Mouse (Mus musculus) retina, postnatal 1 day (tissue): ENCODE data around the gene Spn.
"Not testable (repeated sequence)": the region's sequence is repeated elsewhere in the genome, so short reads cannot be mapped to it uniquely, and the experiment has no call there.

Experiments
- DNase-seq: peaks from one replicate; pipeline ENCODE4 v3.0.0-alpha.2; 2012

Spn gene

DNA sequence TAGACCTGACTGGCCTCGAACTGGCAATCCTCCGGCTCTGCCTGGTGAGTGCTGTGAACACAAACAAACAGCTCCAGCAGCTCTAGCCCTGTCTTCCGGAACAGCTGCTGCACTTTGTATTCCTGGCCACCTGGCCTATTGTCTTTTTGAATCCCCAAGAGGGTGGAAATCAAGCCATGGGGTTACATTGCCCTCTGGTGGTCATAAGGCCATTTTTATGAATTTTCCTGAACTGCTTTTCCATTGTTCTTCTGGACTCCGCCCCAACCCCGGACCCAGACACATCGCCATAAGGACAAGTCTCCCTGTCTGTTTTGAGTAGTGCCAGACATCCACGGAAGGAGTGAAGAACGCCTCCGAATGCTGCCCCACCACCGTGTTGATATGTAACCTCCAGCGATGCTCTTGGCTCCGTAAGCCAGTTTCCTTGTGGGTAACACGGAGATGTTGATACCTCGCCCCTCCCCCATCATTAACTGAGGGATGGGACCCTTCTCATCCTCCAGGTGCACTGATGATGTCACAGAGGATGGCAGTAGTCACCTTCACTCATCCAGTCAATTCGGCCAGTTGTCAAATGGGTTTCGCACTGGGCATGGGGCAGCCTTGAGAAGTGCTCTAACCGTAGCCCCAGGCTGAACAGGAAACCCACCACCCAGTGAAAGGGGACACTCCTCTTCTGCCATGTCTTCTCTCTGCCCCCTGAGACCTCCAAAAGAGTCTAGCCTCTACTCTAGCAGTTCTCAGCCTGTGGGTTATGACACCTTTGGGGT, 32.9 kb downstream of the Spn start:
- peak; percentile 97 for DNase-seq

DNA sequence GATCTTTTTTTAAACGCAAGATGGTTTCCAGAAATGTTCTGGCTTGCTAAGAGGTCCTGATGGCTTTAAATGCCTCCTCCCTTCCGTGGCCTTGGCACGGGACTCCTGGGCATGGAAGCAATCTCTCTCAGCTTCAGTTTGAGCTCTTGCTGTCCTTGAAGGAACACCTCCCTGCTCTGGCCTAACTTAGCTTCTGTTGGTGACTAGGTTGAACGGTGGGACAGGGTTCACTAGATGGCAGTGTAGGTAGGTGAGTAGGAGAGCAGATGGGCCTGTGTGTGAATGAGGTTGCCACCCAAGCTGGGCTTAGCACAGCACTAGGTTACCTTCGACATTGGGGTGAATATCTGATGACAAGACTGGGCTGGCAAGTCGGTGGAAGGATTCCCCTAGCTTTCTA, 33.7 kb downstream of the Spn start:
- no peak for DNase-seq

DNA sequence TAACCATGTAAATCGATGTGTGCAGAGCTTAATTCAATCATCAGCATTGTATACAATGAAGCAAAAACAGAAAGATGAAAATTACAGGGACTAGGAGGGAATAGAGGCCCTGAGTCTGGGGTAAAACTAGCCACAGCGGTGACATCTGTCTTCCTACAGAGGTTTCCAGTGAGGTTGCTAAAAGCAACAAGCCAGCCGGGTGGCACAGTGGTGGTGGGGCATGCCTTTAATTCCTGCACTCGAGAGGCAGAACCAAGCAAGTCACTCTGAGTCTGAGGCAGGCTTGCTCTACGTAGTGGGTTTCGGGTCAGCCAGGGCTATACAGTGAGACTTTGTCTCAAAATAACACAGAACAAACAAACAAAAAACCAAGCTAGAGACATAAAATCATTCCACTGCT, 35.5 kb downstream of the Spn start:
- DNase-seq = no peak

DNA sequence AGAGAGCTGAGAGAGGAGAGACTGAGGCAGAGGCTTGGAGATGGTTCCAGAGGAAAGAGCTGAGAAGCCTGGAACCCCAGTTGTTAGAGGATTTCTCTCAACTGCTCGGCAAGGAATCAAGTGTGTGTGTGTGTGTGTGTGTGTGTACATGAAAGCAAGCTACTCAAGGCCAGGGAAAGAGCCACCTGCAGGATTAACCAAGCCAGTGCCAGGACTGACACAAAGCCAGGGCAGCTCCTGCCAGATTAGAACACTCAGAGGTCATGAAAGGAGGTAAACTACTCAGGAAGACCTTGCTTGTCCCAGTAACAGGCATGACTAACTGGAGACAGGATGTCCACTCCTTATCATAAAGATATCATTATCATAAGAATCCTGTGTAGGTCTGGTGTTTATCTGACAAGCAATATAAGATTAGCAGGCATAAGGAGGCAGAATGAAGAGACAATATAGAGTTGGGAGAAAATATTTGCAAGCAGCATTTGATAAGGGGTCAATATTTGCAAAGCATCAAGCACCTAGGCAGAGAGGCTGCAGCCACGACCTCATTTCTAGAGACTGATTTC, 36.1 kb downstream of the Spn start:
- no peak for DNase-seq

DNA sequence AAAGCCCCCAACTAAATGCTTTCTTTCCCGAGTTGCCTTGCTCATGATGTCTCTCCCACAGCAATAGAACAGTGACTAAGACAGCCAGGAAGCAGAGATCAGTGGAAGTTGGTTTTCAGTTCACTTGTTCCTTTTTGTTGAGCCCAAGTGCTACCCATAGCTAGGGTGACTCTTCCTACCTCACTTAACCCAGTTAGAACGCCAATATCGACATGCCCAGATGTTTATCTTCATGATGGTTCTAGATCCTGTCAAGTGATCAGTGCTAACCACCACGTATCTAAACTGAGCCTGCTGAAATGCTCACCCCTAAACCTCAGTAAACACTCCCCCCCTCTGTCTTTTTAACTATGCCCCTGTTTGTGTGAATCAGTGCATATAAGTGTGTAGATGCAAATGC, 38.1 kb downstream of the Spn start:
- no peak for DNase-seq

DNA sequence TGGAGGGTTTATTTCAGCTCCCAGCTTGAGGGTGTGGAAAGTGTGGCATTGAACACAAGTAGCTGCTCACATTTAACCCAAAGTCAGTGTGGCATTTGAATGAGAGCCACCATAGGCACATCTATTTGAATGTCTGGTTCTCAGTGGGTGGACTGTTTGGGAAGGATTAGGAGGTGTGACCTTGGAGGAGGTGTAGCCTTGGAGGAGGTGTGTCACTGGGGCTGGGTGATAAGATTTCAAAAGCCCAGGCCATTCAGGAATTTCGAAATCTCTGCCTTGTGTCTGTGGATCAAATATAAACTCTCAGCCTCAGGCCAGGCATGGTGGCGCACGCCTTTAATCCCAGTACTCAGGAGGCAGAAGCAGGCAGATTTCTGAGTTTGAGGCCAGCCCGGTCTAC, 38.7 kb downstream of the Spn start:
- no peak for DNase-seq

DNA sequence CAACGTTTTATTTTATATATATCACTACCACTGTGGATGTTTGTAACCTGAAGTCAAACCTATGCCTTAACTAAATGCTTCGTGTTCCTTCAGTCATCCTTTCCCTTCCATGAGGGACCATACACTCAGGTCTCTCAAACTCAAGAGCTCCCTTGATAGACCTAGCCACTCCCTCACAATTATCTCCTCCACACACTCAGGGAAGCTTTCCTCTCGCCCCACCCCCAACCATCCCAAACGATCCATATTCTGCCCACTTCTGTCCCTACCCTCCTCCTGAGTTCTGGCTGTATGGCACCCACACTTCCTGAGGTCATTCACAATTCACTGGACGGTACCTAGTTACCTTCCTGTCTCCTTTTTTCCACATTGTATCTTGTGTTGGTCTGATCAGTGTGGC, 39.1 kb downstream of the Spn start:
- no peak for DNase-seq

DNA sequence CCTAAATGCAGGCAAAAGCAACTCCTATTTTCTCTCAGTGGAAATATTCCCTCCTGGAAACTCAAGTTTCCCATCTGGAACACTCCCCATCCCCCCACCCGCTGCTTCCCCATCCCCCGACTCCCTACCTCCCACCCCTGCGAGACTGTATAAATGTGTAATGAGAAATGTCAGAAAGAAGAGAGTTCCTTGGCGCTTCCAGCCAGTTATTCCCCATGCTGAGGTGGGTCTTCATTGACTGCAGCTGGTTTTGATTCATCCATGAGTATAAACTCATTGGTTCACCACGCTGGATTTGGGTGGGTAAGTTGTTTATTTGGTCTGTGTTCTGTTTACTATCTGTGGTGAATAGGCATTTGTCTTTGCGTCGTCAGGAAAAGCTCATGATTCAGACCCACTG, 41.2 kb downstream of the Spn start:
- DNase-seq = no peak

DNA sequence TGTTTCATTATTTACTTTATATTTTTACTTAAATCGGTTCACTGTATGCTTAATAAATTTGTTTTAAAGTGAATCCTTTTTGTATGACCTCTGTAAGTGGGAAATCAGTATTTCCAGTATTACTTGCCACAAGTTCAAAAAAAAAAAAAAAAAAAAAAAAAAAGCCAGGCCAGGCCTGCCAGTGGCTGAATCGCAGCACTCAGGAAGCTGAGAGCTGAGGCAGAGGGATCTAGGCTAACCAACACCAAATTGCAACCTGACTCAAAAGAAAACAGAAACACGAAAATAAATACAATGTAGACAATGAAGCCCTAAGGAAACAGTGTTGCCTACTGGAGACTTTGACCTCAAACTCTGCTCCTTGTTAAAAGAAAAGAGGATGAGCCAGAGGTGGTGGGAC, 43.7 kb downstream of the Spn start:
- DNase-seq = no peak

DNA sequence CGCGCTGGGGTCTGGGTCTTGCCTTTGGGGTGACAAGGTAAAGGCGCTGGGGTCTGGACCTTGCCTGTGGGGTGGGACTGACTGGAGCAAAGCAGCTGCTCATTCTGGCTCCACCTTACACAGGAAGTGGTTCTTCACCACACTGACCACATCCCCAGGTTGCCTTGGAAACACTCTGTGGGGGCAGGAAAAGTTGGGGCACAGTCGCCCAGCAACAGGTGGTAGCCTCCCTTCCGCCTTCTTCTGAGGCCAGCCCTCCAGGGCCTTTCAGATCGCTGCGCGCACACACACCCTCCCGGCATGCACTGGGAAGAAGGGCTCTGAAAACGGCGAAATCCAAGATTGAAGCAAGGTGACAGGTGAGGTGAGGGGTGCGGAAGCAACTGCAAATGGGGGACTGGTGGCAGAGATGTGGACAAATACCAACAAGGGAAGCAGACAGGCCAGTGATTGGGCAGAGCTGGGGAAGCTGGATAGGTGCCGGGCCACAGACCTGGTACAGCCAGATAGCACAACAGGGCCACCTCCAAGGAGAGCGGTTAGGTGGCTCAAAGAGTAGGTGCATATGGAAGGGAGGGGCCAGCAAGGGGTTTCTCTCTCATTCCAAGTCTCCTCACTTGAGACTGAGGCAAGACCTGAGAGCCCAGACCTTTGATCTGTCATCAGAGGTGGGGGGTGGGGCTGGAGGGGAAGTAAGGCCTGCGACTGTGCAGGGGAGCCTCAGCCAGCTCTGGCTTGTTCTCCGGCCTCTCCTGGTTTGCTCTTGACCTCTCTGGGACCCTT, 46.3 kb downstream of the Spn start, which contains the start of gene AI467606:
Gene AI467606, plus strand, starts transcription at position 246 of the 783 bp plus-strand sequence.
- DNase-seq = no peak

DNA sequence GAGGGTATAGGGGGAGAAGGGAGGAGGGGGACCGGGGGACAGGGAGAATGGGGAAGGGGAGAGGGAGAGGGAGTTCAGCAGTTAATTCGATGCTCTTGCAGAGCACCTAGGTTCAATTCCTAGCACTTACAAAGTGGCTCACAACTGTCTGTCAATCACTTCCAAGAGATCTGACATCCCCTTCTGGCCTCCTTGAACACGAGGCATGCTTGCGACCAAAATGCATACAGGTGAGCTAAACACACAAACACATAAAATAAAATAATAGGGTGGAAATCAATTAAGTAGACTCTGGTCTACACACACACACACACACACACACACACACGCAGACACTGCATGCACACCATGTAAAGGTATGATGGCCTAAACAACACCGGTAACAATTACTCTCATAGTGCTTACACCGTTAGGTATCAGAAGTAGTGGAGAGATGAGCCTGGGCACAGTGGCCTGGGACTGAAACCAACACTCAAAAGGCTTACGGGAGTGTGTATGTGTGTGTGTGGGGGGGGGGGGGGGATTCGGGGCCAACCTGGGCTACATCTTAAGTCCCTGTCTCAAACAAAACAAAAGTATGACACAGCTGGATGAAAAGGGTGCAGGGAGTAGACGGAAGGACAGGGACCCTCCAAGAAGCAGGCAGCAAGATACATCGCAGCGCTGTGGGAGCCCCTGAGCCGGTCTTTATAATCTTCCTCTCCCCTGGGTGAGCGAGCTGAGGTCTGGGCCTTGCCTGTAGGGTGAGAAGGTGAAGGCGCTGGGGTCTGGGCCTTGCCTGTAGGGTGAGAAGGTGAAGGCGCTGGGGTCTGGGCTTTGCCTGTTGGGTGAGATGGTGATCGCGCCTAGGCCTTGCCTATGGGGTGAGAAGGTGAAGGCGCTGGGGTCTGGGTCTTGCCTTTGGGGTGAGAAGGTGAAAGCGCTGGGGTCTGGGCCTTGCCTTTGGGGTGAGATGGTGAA, 47.2 kb downstream of the Spn start:
- DNase-seq = no peak

DNA sequence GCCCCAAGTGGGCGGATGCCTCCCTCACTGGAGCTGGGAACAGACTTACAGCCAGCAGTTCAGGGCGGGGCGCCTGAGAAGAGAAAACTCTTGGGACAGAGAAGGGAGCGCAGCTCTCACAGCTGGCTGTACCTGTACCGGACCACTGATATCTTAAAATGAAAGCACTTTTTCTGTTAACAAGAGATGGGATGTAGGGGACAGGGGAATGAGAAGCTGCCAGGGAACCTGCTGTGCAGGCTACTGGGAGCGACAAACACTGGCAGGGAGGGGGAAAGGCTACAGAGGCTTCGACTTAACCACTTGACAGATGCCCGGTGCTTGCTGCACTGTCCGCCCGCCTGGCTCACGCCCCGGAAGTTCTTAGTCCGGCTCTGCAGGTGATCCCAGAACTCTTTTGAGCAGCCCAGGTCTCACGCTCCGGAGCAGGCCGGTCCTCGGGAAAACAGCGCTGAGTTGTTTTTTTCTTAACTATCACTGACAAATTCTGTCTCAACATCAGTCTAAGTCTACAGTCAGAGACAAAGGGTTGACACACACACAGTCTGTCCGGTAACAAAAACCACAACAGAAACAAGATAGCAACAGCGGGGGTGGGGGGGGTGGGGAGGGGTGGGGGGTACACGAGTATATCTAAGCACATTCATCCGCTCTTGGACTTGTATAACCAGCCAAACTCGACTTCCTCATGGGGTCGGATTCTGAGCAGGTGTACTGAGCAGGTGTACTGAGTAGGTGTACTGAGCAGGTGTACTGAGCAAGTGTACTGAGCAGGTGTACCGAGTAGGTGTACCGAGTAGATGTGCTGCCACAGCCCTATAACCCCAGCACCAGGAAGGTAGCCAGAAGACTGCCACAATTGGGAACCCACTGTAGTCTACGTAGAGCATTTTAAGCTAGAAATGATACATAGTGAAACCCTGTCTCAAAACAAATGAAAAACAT, 48.5 kb downstream of the Spn start:
- DNase-seq = peak; percentile 47

DNA sequence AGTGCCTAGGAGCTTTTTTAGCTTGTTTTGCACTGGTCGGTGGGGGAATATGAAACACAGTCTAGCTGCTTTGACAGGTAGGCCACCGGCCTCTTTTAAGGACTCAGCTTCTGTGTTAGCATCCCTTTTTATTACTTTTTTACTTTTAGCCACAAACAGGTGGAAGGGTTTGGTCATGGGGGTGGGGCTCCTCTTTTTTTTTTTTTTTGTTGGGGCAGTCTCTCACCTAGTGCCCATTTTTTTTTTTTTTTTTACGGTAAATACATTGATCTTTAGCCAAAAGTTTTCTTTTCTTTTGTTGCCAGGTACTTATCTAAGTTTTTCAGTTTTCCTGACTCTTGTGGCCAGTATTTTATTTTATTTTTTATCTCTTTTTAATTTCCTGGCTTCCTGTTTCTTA, 49.5 kb downstream of the Spn start:
- no peak for DNase-seq

DNA sequence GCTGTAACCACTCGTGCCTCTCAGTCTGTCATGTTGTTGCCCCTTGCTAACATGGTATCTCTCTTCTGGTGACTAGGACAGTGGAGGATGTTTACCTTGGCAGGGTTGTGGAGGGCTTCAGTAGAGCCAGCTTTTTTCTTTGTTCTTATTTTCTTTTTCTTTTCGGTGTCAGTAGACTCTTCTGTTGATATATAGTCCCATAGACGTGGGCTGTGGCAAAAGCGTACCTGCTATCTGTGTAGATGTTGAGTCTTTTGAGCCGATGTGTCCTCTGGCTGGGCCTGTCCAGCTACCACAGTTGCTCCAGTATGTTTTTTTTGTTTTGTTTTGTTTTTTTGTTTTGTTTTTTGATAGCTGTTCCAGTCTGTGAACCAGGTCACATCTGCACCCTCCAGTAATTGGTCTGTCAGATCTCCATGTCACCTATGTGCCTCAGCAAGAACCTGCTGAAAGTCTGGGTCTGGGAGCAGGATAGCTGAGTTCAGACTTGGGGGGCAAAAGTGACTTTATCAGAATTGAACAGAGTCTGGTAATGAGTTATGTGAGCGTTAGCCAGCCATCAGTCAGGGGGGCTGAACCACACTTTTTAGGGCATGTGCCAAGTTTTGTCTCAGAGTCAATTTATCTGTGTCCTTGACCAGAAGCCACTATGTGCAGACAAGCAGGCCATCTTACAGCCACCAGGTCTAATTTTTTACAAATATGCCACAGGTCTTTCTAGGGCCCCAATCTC, 50.2 kb downstream of the Spn start, which contains the start of gene Zg16:
Gene Zg16, minus strand, starts transcription at position 51 of the 733 bp plus-strand sequence.
- DNase-seq = not testable (repeated sequence)

DNA sequence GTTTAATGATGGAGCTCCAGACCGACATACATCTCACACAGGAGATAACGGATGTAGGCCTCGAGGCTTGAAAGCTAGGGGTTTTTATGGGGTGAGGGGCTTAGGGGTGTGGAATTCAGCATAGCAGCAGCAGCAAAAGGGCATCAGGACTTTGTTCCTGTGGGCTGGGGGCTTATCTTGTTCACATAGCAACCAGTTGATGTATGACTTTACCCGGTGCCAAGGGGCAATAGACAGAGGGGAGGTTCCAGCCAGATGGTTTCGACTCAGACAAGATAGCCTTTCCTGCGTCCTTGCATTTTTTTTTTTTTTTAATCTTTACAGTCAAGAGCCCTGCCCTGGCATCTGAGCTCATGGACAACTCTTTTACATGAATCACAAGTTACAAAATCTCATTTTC, 51.9 kb downstream of the Spn start:
- DNase-seq = not testable (repeated sequence)

DNA sequence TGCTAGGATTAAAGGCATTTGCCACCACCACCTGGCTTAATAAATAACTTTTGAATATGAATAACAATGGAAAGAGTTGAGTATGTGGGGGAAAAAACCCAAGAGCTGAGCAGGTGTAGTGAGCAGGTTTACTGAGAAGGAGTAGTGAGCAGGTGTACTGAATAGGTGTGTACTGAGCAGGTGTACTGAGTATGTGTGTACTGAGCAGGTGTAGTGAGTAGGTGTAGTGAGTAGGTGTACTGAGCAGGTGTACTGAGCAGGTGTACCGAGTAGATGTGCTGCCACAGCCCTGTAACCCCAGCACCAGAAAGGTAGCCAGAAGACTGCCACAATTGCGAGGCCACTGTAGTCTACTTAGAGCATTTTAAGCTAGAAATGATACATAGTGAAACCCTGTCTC, 52.8 kb downstream of the Spn start:
- DNase-seq = no peak

DNA sequence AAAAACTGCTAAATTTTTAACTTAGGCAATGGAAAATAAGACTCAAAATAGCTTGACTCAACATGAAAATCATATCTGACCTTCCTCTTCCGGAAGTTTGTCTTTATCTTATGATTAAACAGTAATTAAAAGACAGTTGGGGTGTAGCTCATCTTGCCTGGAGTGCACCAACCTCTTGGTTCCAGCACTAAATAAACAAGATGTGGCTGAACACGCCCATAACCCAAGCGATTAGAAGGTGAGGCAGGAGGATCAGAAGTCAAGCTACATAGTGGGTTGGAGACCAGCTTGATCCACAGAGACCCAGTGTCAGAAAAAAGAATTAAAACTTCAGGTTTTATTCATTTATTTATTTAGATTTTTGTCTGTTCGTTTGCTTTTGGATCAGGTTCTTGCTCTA, 53.9 kb downstream of the Spn start:
- no peak for DNase-seq

DNA sequence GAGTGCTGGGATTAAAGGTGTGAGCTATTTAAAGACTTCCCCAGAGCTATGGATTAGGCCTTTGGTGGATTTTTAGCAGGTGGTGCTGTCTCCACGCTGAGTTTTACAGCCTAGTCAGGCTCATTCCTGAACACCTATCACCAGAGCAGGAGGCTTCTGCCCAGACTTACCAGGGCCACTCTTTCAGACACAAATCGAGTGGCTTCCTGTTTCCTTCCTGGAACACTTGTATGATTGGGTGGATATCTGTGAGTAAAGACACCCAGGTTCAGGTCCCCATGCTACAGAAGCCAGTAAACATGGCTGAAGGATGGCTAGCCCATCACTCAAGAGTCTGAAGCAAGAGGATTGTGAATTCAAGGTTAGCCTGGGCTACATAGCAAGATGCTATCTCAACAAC, 54.6 kb downstream of the Spn start:
- DNase-seq = no peak

DNA sequence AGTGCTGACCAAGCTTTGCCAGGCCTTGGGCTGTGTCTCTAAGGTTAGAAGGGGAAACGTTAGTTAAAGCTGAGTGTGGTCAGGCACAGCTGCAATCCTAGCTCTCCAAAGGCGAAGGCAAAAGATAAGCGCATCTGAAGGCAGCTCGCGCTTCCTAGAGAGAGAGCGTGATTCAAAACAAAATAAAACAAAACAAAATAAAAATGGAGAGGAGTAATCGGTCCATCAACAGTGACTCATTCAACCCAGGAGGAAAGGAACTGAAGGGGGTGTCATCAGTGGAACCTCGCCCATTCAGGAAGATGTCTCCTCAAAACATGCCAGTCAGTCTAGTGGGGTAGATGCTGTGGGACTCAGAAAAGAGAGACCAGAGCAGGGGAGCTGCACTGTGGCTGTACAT, 55.4 kb downstream of the Spn start:
- DNase-seq = no peak
